ENCODE assay signal across 13 mouse cellular contexts in genomic region chr14:118069439-118070079, GRCm38 (mm10). TPM values are rescaled to one million over a fixed set of nuclear protein-coding genes. Genes with fewer than 3 reads are reported as not detected.
A peak's percentile ranks its signal among the peaks of the same experiment; 100 is the strongest.
DNase-seq lines count a peak whose midpoint lies in the region; ATAC-seq and TF ChIP-seq lines count a peak whose summit lies in the region.
"Had no signal": no experiment of that assay in that cellular context is flagged by ENCODE, and none has a peak within 500 bp of the region (broad histone marks: within the 10 kb centered on the region; RNA-seq: fewer than 3 reads in every experiment).

No protein-coding gene starts in this region.

- no peaks in the 10 kb centered on the region for H3K9me3 ChIP-seq in heart, embryonic 10.5 days
- no peaks in the 10 kb centered on the region for H3K9me3 ChIP-seq in lung, postnatal 0 days (ENCODE audit: low read length)
- no peaks in the 10 kb centered on the region for H3K9me3 ChIP-seq in stomach, embryonic 16.5 days (replicated peaks; ENCODE audit: control insufficient read depth, low read length)
- H3K9me3 ChIP-seq: heart, embryonic 13.5 days; liver, embryonic 13.5 days; midbrain, embryonic 10.5 days had no signal

- no peak for TF ChIP-seq EP300 in lung, postnatal 0 days (IDR thresholded peaks at IDR 0.05)

- H3K4me3 ChIP-seq in heart, embryonic 10.5 days: no peak overlapping the region
- no peak overlapping the region for H3K4me3 ChIP-seq in lung, postnatal 0 days (ENCODE audit: low read depth, low read length)
- no peak overlapping the region for H3K4me3 ChIP-seq in stomach, embryonic 16.5 days (replicated peaks; ENCODE audit: low read length)
- H3K4me3 ChIP-seq: heart, embryonic 13.5 days; liver, embryonic 13.5 days; midbrain, embryonic 10.5 days had no signal

- WGBS in heart, embryonic 10.5 days: 82% methylated on average over 12 of the region's 12 CpGs
- 61% methylated on average over 12 of the region's 12 CpGs for WGBS in lung, postnatal 0 days
- WGBS in stomach, embryonic 16.5 days: 67% methylated on average over 12 of the region's 12 CpGs

- intact Hi-C loops in heart, postnatal 10 days (cut with DNase I): no loop called here

- TF ChIP-seq CTCF in lung, postnatal 0 days (IDR thresholded peaks at IDR 0.05): no peak

- H3K27ac ChIP-seq in heart, embryonic 10.5 days: no peak overlapping the region
- 0 out of 2 replicates have a peak overlapping the region, but pooled peaks have one; percentile 20 for H3K27ac ChIP-seq in lung, postnatal 0 days (ENCODE audit: low read length)
- H3K27ac ChIP-seq in stomach, embryonic 16.5 days (ENCODE audit: low read length): peak overlapping the region; percentile 72
- H3K27ac ChIP-seq: heart, embryonic 13.5 days; liver, embryonic 13.5 days; midbrain, embryonic 10.5 days had no signal

- H3K4me2 ChIP-seq in lung, postnatal 0 days (replicated peaks; ENCODE audit: low read depth, low read length): no peak overlapping the region
- no peak overlapping the region for H3K4me2 ChIP-seq in stomach, embryonic 16.5 days (ENCODE audit: low read depth, low read length)
- H3K4me2 ChIP-seq: heart, embryonic 13.5 days; liver, embryonic 13.5 days had no signal

- peak; percentile 44; the same call in 1 of the 2 replicates for ATAC-seq in lung, postnatal 0 days
- ATAC-seq in stomach, embryonic 16.5 days (ENCODE audit: insufficient read depth, low FRiP score): 0 out of 2 replicates have a peak, but pooled peaks have one; percentile 27

- H3K36me3 ChIP-seq in heart, embryonic 10.5 days: no peaks in the 10 kb centered on the region
- H3K36me3 ChIP-seq in lung, postnatal 0 days (ENCODE audit: insufficient read depth, low read length): no peaks in the 10 kb centered on the region
- no peaks in the 10 kb centered on the region for H3K36me3 ChIP-seq in stomach, embryonic 16.5 days (ENCODE audit: control insufficient read depth, insufficient read depth, low read length)
- H3K36me3 ChIP-seq: heart, embryonic 13.5 days; liver, embryonic 13.5 days; midbrain, embryonic 10.5 days had no signal

- no peak overlapping the region for H3K9ac ChIP-seq in lung, postnatal 0 days (replicated peaks; ENCODE audit: low read depth)
- no peak overlapping the region for H3K9ac ChIP-seq in stomach, embryonic 16.5 days (ENCODE audit: low read length)
- H3K9ac ChIP-seq: heart, embryonic 13.5 days; liver, embryonic 13.5 days had no signal

- H3K27me3 ChIP-seq in heart, embryonic 10.5 days (ENCODE audit: insufficient read depth, poor library complexity, severe bottlenecking): no peaks in the 10 kb centered on the region
- no peaks in the 10 kb centered on the region for H3K27me3 ChIP-seq in lung, postnatal 0 days (replicated peaks; ENCODE audit: insufficient read depth, low read length)
- no peaks in the 10 kb centered on the region for H3K27me3 ChIP-seq in stomach, embryonic 16.5 days (ENCODE audit: control insufficient read depth, insufficient read depth, low read length)
- H3K27me3 ChIP-seq: CH12.LX; heart, embryonic 13.5 days; liver, embryonic 13.5 days had no signal

- no peaks in the 10 kb centered on the region for H3K4me1 ChIP-seq in heart, embryonic 10.5 days
- no peaks in the 10 kb centered on the region for H3K4me1 ChIP-seq in lung, postnatal 0 days (ENCODE audit: insufficient read depth, low read depth, low read length)
- H3K4me1 ChIP-seq in stomach, embryonic 16.5 days (ENCODE audit: control insufficient read depth, insufficient read depth, low read length): no peaks in the 10 kb centered on the region
- H3K4me1 ChIP-seq: heart, embryonic 13.5 days; liver, embryonic 13.5 days; midbrain, embryonic 10.5 days had no signal

- DNase-seq in heart, adult 9 months (ENCODE audit: low spot score in 2 of 2): peak; percentile 18 to 34
- no peak for DNase-seq in heart, embryonic 10.5 days (ENCODE audit: low spot score)
- DNase-seq in lung, postnatal 0 days (ENCODE audit: low spot score): no peak
- no peak for DNase-seq in lung, postnatal 14 days
- DNase-seq in heart, postnatal 10 days: peak; percentile 43 to 45
- no peak for DNase-seq in embryo, embryonic 9.5 days (ENCODE audit: extremely low spot score)
- DNase-seq: adrenal gland, adult 2 months; cerebellum, postnatal 14 days; liver, embryonic 13.5 days had no signal

RNA-seq across cellular contexts. Expression of gene Dct, which starts 17.5 kb away (rescaled TPM):
- 0.80 and 1.0 TPM in 2 replicates for polyA plus RNA-seq in heart, embryonic 10.5 days (2016; fragmentation: Nextera tagmentation; extraction: Ambion mirVana)
- polyA plus RNA-seq in lung, postnatal 0 days (2015; fragmentation: Nextera tagmentation; extraction: Ambion mirVana): 0.24 and 0.39 TPM in 2 replicates
- 1 to 10 TPM; 3.9 to 5.4 TPM for total RNA-seq in heart, postnatal 10 days (2021)
- 1.0 and 1.2 TPM in 2 replicates for polyA plus RNA-seq in stomach, embryonic 16.5 days (2015; fragmentation: Nextera tagmentation; extraction: Ambion mirVana)
- total RNA-seq: CH12.LX had no signal

Comparison
In these comparisons a context has a peak if more than half of its experiments do, and no peak if none do; other contexts are left out.
1. DNase-seq: peak in heart, adult 9 months (2 of 2) and heart, postnatal 10 days (2 of 2); none in heart, embryonic 10.5 days (single experiment), lung, postnatal 0 days (single experiment), lung, postnatal 14 days (single experiment) and embryo, embryonic 9.5 days (single experiment).